Mouse (Mus musculus) MEL (cell line): ENCODE results near the gene Ncbp2. TPM values are rescaled to one million over a fixed set of nuclear protein-coding genes. Genes with fewer than 3 reads are reported as not detected.

Experiments used
- DNase-seq: peaks from one replicate; pipeline ENCODE4 v3.0.0; 2011; ENCODE audit warnings: low read depth, low spot score
- H3K27ac ChIP-seq: 2 replicates; pipeline ENCODE4 v1.5.1; 2012; ENCODE audit warnings: low read depth, mild to moderate bottlenecking, control low read depth, low read length, moderate library complexity; ENCODE audit not compliant: control insufficient read depth
- H3K27me3 ChIP-seq, 2 experiments: fragments of 150-350 bp in 1 of 2; sonication (generic) in 1 of 2; 2 replicates each; pipeline ENCODE4 v1.6.1; 2012; ENCODE audit warnings: low read length in 2 of 2, mild to moderate bottlenecking in 2 of 2, improper control_type of control experiment in 1 of 2, moderate library complexity in 1 of 2; ENCODE audit not compliant: insufficient read depth in 2 of 2, control insufficient read depth in 1 of 2
- H3K36me3 ChIP-seq, 2 experiments: 2 replicates each; pipeline ENCODE4 v1.6.1; 2012 to 2014; ENCODE audit warnings: low read length in 2 of 2, improper control_type of control experiment in 1 of 2, inconsistent platforms in 1 of 2, mild to moderate bottlenecking in 1 of 2; ENCODE audit not compliant: insufficient read depth in 2 of 2, control insufficient read depth in 1 of 2
- H3K4me1 ChIP-seq, 2 experiments: fragments of 150-350 bp in 1 of 2; sonication (generic) in 1 of 2; 2 replicates each; pipeline ENCODE4 v1.6.1; 2012; ENCODE audit warnings: low read length in 2 of 2, improper control_type of control experiment in 1 of 2, mild to moderate bottlenecking in 1 of 2; ENCODE audit not compliant: insufficient read depth in 2 of 2, control insufficient read depth in 1 of 2
- H3K4me3 ChIP-seq, 2 experiments: fragments of 150-350 bp in 1 of 2; sonication (generic) in 1 of 2; 2 replicates each; pipeline ENCODE4 v1.5.1; 2012; ENCODE audit warnings: low read depth in 2 of 2, low read length in 2 of 2, mild to moderate bottlenecking in 2 of 2, moderate library complexity in 2 of 2, control low read depth in 1 of 2, improper control_type of control experiment in 1 of 2; ENCODE audit not compliant: control insufficient read depth in 1 of 2, insufficient read depth in 1 of 2
- H3K79me2 ChIP-seq: 2 replicates; pipeline ENCODE4 v1.6.1; 2012; ENCODE audit warnings: mild to moderate bottlenecking, low read length, moderate library complexity; ENCODE audit not compliant: control insufficient read depth, poor library complexity, insufficient read depth
- H3K9ac ChIP-seq: 2 replicates; pipeline ENCODE4 v1.6.1; 2012; ENCODE audit warnings: low read depth, mild to moderate bottlenecking, control low read depth, low read length, moderate library complexity; ENCODE audit not compliant: control insufficient read depth, poor library complexity, severe bottlenecking
- H3K9me3 ChIP-seq: fragments of 150-350 bp; sonication (generic); replicated peaks from 2 replicates; pipeline ENCODE4 v1.6.1; 2012; ENCODE audit warnings: mild to moderate bottlenecking, low read length, improper control_type of control experiment, moderate library complexity; ENCODE audit not compliant: insufficient read depth
- BHLHE40 ChIP-seq: IDR thresholded peaks from 2 replicates; pipeline ENCODE4 v1.6.1; 2012; ENCODE audit warnings: low read depth, mild to moderate bottlenecking, inconsistent platforms, low read length, improper control_type of control experiment, borderline replicate concordance
- CHD1 ChIP-seq: IDR thresholded peaks from 2 replicates; pipeline ENCODE4 v1.6.1; 2012; ENCODE audit warnings: low read depth, mild to moderate bottlenecking, inconsistent platforms, low read length, improper control_type of control experiment
- E2F4 ChIP-seq: IDR thresholded peaks from 2 replicates; pipeline ENCODE4 v1.6.1; 2011; ENCODE audit warnings: low read depth, low read length, improper control_type of control experiment, borderline replicate concordance
- ELF1 ChIP-seq: IDR thresholded peaks from 2 replicates; pipeline ENCODE4 v1.6.1; 2014; ENCODE audit warnings: low read depth, mild to moderate bottlenecking, inconsistent platforms, low read length, improper control_type of control experiment, moderate library complexity
- EP300 ChIP-seq, 2 experiments: IDR thresholded peaks; 2 replicates each; pipeline ENCODE4 v1.6.1; 2011; ENCODE audit warnings: improper control_type of control experiment in 2 of 2, low read length in 2 of 2, low read depth in 1 of 2, mild to moderate bottlenecking in 1 of 2
- ETS1 ChIP-seq: IDR thresholded peaks from 2 replicates; pipeline ENCODE4 v1.6.1; 2012; ENCODE audit warnings: low read depth, mild to moderate bottlenecking, inconsistent platforms, low read length, improper control_type of control experiment, moderate library complexity
- GATA1 ChIP-seq: IDR thresholded peaks from 2 replicates; pipeline ENCODE4 v1.6.1; 2011; ENCODE audit warnings: low read depth, low read length, improper control_type of control experiment
- MAX ChIP-seq: IDR thresholded peaks from 2 replicates; pipeline ENCODE4 v1.6.1; 2011; ENCODE audit warnings: low read length, improper control_type of control experiment
- MEF2A ChIP-seq: IDR thresholded peaks from 2 replicates; pipeline ENCODE4 v1.6.1; 2014; ENCODE audit warnings: low read depth, mild to moderate bottlenecking, inconsistent platforms, low read length, improper control_type of control experiment; ENCODE audit not compliant: poor library complexity, insufficient replicate concordance, severe bottlenecking; ENCODE audit errors: extremely low read depth
- MXI1 ChIP-seq: IDR thresholded peaks from 2 replicates; pipeline ENCODE4 v1.6.1; 2011; ENCODE audit warnings: mild to moderate bottlenecking, low read depth, low read length, improper control_type of control experiment
- MYB ChIP-seq: IDR thresholded peaks from 2 replicates; pipeline ENCODE4 v1.6.1; 2011; ENCODE audit warnings: mild to moderate bottlenecking, low read depth, low read length, improper control_type of control experiment
- NELFE ChIP-seq: IDR thresholded peaks from 2 replicates; pipeline ENCODE4 v1.6.1; 2011; ENCODE audit warnings: low read depth, low read length, improper control_type of control experiment
- POLR2AphosphoS2 ChIP-seq: IDR thresholded peaks from 2 replicates; pipeline ENCODE4 v1.6.1; 2011; ENCODE audit warnings: low read length, improper control_type of control experiment
- SIN3A ChIP-seq: IDR thresholded peaks from 2 replicates; pipeline ENCODE4 v1.6.1; 2012; ENCODE audit warnings: low read length, improper control_type of control experiment, inconsistent platforms
- TBP ChIP-seq: IDR thresholded peaks from 2 replicates; pipeline ENCODE4 v1.8.0; 2011; ENCODE audit warnings: low read depth, low read length, improper control_type of control experiment
- TCF12 ChIP-seq: IDR thresholded peaks from 2 replicates; pipeline ENCODE4 v1.6.1; 2014; ENCODE audit warnings: low read depth, mild to moderate bottlenecking, inconsistent platforms, low read length, improper control_type of control experiment, moderate library complexity
- UBTF ChIP-seq: IDR thresholded peaks from 2 replicates; pipeline ENCODE4 v1.6.1; 2012; ENCODE audit warnings: low read depth, mild to moderate bottlenecking, inconsistent platforms, low read length, improper control_type of control experiment, moderate library complexity, borderline replicate concordance; ENCODE audit not compliant: insufficient read depth
- USF2 ChIP-seq, 2 experiments: IDR thresholded peaks; 2 replicates each; pipeline ENCODE4 v1.6.1; 2011 to 2012; ENCODE audit warnings: improper control_type of control experiment in 2 of 2, low read length in 2 of 2, borderline replicate concordance in 1 of 2, inconsistent platforms in 1 of 2, low read depth in 1 of 2, mild to moderate bottlenecking in 1 of 2; ENCODE audit not compliant: insufficient read depth in 1 of 2
- ZKSCAN1 ChIP-seq: IDR thresholded peaks from 2 replicates; pipeline ENCODE4 v1.6.1; 2012; ENCODE audit warnings: low read depth, mild to moderate bottlenecking, inconsistent platforms, low read length, improper control_type of control experiment, moderate library complexity
- polyA plus RNA-seq, 2 experiments: library from polyadenylated mRNA; stranded (reverse) in 1 of 2; unstranded in 1 of 2; fragments of >175 nt in 1 of 2; fragments of >200 nt in 1 of 2; gene quantifications; 2 replicates each; pipeline versions ENCODE4 v1.2.1 to v1.2.4; 2012; ENCODE audit warnings: low replicate concordance in 2 of 2, low read depth in 1 of 2; ENCODE audit not compliant: insufficient read length in 2 of 2, insufficient read depth in 1 of 2, missing spikeins in 1 of 2
- total RNA-seq: library from RNA; depleted of rRNA; stranded (reverse); fragments of 300-350 nt; gene quantifications from 2 replicates; pipeline ENCODE4 v1.2.3, GENCODE M21; 2012

Gene Ncbp2
- total and polyA plus RNA-seq, 3 experiments: 100 to 222 TPM; not detected in 1

DNA sequence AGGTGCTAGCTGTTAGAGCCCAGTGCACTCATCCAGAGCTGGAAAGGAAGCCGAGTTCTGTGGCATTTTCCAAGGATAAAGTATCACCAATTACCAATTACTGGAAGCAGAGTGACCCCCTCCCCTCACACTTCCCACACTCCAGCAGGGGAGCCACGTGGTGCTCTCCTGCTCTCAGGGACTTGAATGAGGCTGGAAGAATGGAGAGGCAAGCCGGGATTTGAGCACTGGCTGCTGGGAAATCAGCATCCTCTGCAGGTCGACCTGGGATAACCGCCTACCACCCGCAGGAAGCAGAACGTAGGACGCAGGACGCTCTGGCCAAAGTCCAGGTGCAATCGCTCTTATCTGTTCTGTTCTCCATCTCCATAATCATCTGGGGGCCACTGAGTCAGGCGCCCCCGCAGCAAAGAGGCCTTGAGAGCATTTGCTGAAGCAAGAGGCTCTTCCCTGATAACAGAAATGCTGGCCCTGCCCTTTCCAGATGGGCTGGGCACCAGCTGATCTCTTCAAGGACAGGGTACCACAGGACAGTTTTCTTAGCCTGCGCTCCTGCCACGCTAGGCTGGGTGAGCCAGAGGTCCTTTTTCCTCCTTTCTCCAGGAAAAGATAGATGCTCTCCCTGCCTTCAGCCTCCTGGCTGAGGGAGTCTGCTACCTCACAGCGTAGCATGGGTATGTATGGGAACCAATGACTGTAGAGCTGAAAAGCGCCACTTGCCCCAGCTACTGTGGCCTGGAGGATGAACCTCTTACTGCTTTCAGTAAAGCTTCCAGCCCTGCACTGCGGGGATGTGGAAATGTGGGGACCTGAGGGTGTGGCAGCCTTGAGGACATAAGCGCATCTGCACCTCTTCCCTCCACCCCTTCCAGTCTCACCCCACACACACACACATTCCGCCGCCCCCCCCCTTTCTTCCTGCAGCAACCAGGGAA is 42.2 kb upstream of the Ncbp2 start:
- Histone ChIP-seq H3K9ac (no peak overlapping the region; the same call in 1 of the 2 replicates), H3K4me1 (peaks cover 0 to 5% of the 10 kb centered on the region in 2 experiments; a peak in 3 of 4 replicates), H3K36me3 (no peaks in the 10 kb centered on the region), H3K4me3 (peak overlapping the region; percentile 17 to 49), H3K27ac (no peak overlapping the region), H3K27me3 (no peaks in the 10 kb centered on the region), H3K79me2 (no peaks in the 10 kb centered on the region), H3K9me3 (no peaks in the 10 kb centered on the region)
- peak; percentile 50 for DNase-seq
- TF ChIP-seq GATA1: peak; percentile 34; the same call in 1 of the 2 replicates
- TF ChIP-seq ETS1: peak; percentile 36; the same call in 1 of the 2 replicates
- TF ChIP-seq MYB: no peak

DNA sequence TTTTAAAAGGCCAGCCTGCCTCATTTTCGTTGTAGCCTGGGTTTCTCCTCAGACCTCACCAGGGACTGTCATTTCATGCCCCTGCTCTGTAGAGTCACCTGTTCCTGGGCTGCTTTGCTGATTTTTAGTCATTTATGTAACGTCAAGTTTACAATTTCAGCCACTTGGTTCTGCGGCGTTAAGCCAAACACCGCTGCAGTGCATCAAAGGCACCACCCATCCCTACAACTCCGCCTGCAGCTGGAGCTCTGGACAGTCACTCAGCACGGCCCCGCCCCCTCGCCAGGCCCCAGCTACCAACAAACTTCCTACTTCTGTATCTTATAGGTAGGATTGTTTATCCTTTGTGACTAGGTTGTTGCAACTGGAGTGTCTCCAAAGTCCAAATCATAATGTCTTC is 41.4 kb upstream of the Ncbp2 start:
- H3K27ac ChIP-seq: no peak overlapping the region
- no peaks in the 10 kb centered on the region for H3K27me3 ChIP-seq
- peak overlapping the region; percentile 17 to 49 for H3K4me3 ChIP-seq
- DNase-seq: peak; percentile 85
- H3K4me1 ChIP-seq: peaks cover 0 to 5% of the 10 kb centered on the region in 2 experiments; a peak in 3 of 4 replicates
- H3K36me3 ChIP-seq: no peaks in the 10 kb centered on the region
- no peaks in the 10 kb centered on the region for H3K79me2 ChIP-seq
- H3K9me3 ChIP-seq: no peaks in the 10 kb centered on the region
- no peak for TF ChIP-seq POLR2AphosphoS2
- 0 out of 2 replicates have a peak, but pooled peaks have one; percentile 18 for TF ChIP-seq ELF1
- TF ChIP-seq, all 39 proteins: peak for 1
- peak overlapping the region; percentile 37; the same call in 1 of the 2 replicates for H3K9ac ChIP-seq

DNA sequence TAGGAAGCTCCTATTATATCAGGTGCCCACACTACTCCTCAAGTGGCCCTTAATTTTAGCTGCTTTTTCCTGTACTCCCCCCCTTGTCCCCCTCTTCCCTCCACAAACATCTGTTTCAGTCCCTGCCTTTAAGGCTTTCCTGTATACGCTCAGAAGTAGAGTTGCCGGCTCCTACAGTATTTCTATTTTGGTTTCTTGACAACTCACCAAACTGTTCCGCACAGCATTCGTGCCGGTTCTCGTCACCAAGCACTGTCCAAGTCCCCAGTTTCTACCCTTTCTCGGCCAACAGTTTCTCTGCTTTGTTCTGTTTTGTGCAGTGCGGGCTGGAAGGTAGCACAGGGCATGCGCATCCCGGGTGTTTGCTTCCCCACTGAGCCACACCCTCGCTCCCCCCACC is 39.4 kb upstream of the Ncbp2 start:
- peaks cover 0 to 5% of the 10 kb centered on the region in 2 experiments; a peak in 3 of 4 replicates for H3K4me1 ChIP-seq
- no peak for DNase-seq
- H3K36me3 ChIP-seq: no peaks in the 10 kb centered on the region
- no peak overlapping the region for H3K27ac ChIP-seq
- H3K9me3 ChIP-seq: no peaks in the 10 kb centered on the region
- TF ChIP-seq ZKSCAN1 (no peak), EP300 (IDR thresholded peaks at IDR 0.05; ENCODE audit: low read depth in 1 of 2, low read length in 2 of 2) (no peak), MXI1 (no peak), USF2 (IDR thresholded peaks at IDR 0.05; ENCODE audit: borderline replicate concordance in 1 of 2, insufficient read depth in 1 of 2, low read depth in 1 of 2, low read length in 2 of 2) (no peak), UBTF (no peak), BHLHE40 (no peak), GATA1 (no peak), E2F4 (no peak), CHD1 (no peak), MAX (no peak), MEF2A (no peak), SIN3A (no peak), TBP (no peak), TCF12 (no peak), NELFE (no peak)
- no peak overlapping the region for H3K4me3 ChIP-seq
- H3K9ac ChIP-seq: no peak overlapping the region
- H3K79me2 ChIP-seq: no peaks in the 10 kb centered on the region
- no peaks in the 10 kb centered on the region for H3K27me3 ChIP-seq
